21 mouse cellular contexts compared by ENCODE assay signal in the genomic region with DNA sequence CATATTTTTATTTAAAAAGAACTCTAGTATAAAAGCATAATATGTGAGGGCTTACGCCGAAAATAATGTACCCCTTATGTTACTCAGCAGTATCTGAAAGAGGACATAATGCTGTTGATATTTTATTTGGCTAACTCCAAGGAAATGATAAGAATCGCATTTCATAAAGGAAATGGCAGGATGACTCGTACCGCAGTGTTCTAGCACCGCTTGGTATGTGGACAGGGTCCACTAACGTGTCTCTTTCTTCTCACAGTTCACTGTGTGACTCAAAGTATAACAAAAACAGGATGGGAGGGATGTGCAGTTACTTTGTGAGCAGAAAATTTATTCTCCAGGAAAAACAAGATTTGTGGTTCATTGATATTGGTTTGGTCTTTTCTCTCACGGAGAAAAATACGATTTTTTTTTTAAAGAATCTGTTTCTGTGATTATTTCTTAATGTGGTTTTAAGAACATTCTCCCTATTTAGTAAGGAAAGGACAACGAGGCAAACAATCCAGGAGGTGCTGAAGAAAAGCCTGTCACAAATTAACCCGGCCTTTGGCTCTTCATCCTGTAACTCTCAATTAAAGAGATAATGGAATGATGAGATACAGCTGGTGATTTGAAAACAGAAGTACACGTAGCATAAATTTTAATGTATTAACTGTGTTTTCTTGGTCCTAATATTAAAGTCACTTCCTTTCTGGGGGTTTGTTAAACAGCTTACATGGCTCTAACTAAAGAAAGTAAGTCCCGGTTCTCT. TPM values are rescaled to one million over a fixed set of nuclear protein-coding genes. Genes with fewer than 3 reads are reported as not detected.
DNase-seq lines count a peak whose midpoint lies in the region; ATAC-seq and TF ChIP-seq lines count a peak whose summit lies in the region.
"Had no signal": no experiment of that assay in that cellular context is flagged by ENCODE, and none has a peak within 500 bp of the region (broad histone marks: within the 10 kb centered on the region; RNA-seq: fewer than 3 reads in every experiment).

No protein-coding gene starts in this region.

- no peak for TF ChIP-seq EP300 in stomach, postnatal 0 days (optimal IDR thresholded peaks at IDR 0.05)

- TF ChIP-seq CTCF in gastrocnemius, adult 2 months (IDR thresholded peaks at IDR 0.05): no peak
- TF ChIP-seq CTCF in stomach, postnatal 0 days (IDR thresholded peaks at IDR 0.05; ENCODE audit: low read depth): no peak

- no peak overlapping the region for H3K4me2 ChIP-seq in lung, embryonic 16.5 days (ENCODE audit: low read depth, low read length)
- no peak overlapping the region for H3K4me2 ChIP-seq in stomach, postnatal 0 days (replicated peaks; ENCODE audit: low read depth)
- H3K4me2 ChIP-seq: embryonic facial prominence, embryonic 13.5 days; forebrain, embryonic 12.5 days; heart, embryonic 11.5 days; heart, embryonic 15.5 days; hindbrain, embryonic 14.5 days had no signal

- no peaks in the 10 kb centered on the region for H3K9me3 ChIP-seq in lung, embryonic 16.5 days (ENCODE audit: control insufficient read depth, low read length)
- no peaks in the 10 kb centered on the region for H3K9me3 ChIP-seq in stomach, postnatal 0 days (ENCODE audit: control insufficient read depth, low read length)
- H3K9me3 ChIP-seq: embryonic facial prominence, embryonic 13.5 days; forebrain, embryonic 12.5 days; heart, embryonic 15.5 days had no signal

- DNase-seq in gastrocnemius, adult 2 months: no peak
- DNase-seq in gastrocnemius, adult 18-20 months (ENCODE audit: low spot score): no peak
- peak; percentile 23 for DNase-seq in kidney, adult 9 months
- no peak for DNase-seq in kidney, adult 8-10 months
- no peak for DNase-seq in lung, postnatal 4 days
- DNase-seq in NIH3T3 (ENCODE audit: low read depth): peak; percentile 42
- DNase-seq in stomach, postnatal 0 days (ENCODE audit: low spot score): no peak
- DNase-seq: adrenal gland, postnatal 10 days; cerebellum, adult 18-20 months; cerebellum, adult 9-11 months; cerebellum, postnatal 36 days; heart, postnatal 14 days had no signal

- H3K36me3 ChIP-seq in lung, embryonic 16.5 days (ENCODE audit: control insufficient read depth, insufficient read depth, low read length): no peaks in the 10 kb centered on the region
- H3K36me3 ChIP-seq in stomach, postnatal 0 days (ENCODE audit: control insufficient read depth, insufficient read depth, low read length): no peaks in the 10 kb centered on the region
- H3K36me3 ChIP-seq: embryonic facial prominence, embryonic 13.5 days; forebrain, embryonic 12.5 days; heart, embryonic 15.5 days; hindbrain, embryonic 10.5 days had no signal

- no peaks in the 10 kb centered on the region for H3K27me3 ChIP-seq in lung, embryonic 16.5 days (ENCODE audit: control insufficient read depth, insufficient read depth, low read depth, low read length)
- no peaks in the 10 kb centered on the region for H3K27me3 ChIP-seq in stomach, postnatal 0 days (ENCODE audit: control insufficient read depth, insufficient read depth, low read length)
- H3K27me3 ChIP-seq: CH12.LX; embryonic facial prominence, embryonic 13.5 days; forebrain, embryonic 12.5 days; heart, embryonic 15.5 days had no signal

- intact Hi-C loops in gastrocnemius, adult 2 months (cut with DNase I): no loop called here

- WGBS in lung, embryonic 16.5 days: 34% methylated on average over 13 of the region's 13 CpGs
- WGBS in stomach, postnatal 0 days: 53% methylated on average over 13 of the region's 13 CpGs

- peak overlapping the region; percentile 50; the same call in 1 of the 2 replicates for H3K27ac ChIP-seq in gastrocnemius, adult 2 months
- H3K27ac ChIP-seq in lung, embryonic 16.5 days (ENCODE audit: low read length): no peak overlapping the region
- H3K27ac ChIP-seq in stomach, postnatal 0 days (replicated peaks): no peak overlapping the region
- H3K27ac ChIP-seq: embryonic facial prominence, embryonic 13.5 days; forebrain, embryonic 12.5 days; heart, embryonic 15.5 days; hindbrain, embryonic 10.5 days; hindbrain, embryonic 14.5 days had no signal

- ATAC-seq in lung, embryonic 16.5 days (ENCODE audit: low read depth): peak; percentile 65; the same call in 1 of the 2 replicates
- no peak for ATAC-seq in stomach, postnatal 0 days (ENCODE audit: low FRiP score, low TSS enrichment)
- ATAC-seq: forebrain, embryonic 16.5 days had no signal

- no peak overlapping the region for H3K9ac ChIP-seq in lung, embryonic 16.5 days (ENCODE audit: low read length)
- H3K9ac ChIP-seq in stomach, postnatal 0 days (ENCODE audit: low read length): no peak overlapping the region
- H3K9ac ChIP-seq: embryonic facial prominence, embryonic 13.5 days; forebrain, embryonic 12.5 days; heart, embryonic 15.5 days; hindbrain, embryonic 14.5 days had no signal

- H3K4me3 ChIP-seq in gastrocnemius, adult 2 months: no peak overlapping the region
- no peak overlapping the region for H3K4me3 ChIP-seq in lung, embryonic 16.5 days (ENCODE audit: low read length)
- H3K4me3 ChIP-seq in stomach, postnatal 0 days (ENCODE audit: low read depth, low read length): no peak overlapping the region
- H3K4me3 ChIP-seq: embryonic facial prominence, embryonic 13.5 days; forebrain, embryonic 12.5 days; heart, embryonic 15.5 days; hindbrain, embryonic 10.5 days had no signal

- H3K4me1 ChIP-seq in lung, embryonic 16.5 days (replicated peaks; ENCODE audit: control insufficient read depth, insufficient read depth, low read length): no peaks in the 10 kb centered on the region
- H3K4me1 ChIP-seq in stomach, postnatal 0 days (replicated peaks; ENCODE audit: control insufficient read depth, insufficient read depth): no peaks in the 10 kb centered on the region
- H3K4me1 ChIP-seq: embryonic facial prominence, embryonic 13.5 days; forebrain, embryonic 12.5 days; heart, embryonic 15.5 days; hindbrain, embryonic 10.5 days had no signal

RNA-seq across cellular contexts. Expression of a gene that starts 30.3 kb away (rescaled TPM):
- total RNA-seq in gastrocnemius, adult 2 months (2021): 1 to 10 TPM; 4.0 to 6.3 TPM
- total RNA-seq in gastrocnemius, adult 18-20 months (2021): 1 to 10 TPM; 3.6 to 4.2 TPM
- 6.2 and 7.0 TPM in 2 replicates for polyA plus RNA-seq in lung, embryonic 16.5 days (2015; fragmentation: Nextera tagmentation; extraction: Ambion mirVana)
- polyA plus RNA-seq in stomach, postnatal 0 days (2015; fragmentation: Nextera tagmentation; extraction: Ambion mirVana): 3.7 and 4.5 TPM in 2 replicates

Comparison
In these comparisons a context has a peak if more than half of its experiments do, and no peak if none do; other contexts are left out.
1. DNase-seq: peak in kidney, adult 9 months (single experiment) and NIH3T3 (single experiment); none in gastrocnemius, adult 2 months (single experiment), gastrocnemius, adult 18-20 months (single experiment), kidney, adult 8-10 months (0 of 2), lung, postnatal 4 days (0 of 2) and stomach, postnatal 0 days (single experiment).